Mouse (Mus musculus): ENCODE data around the gene Nrd1. TPM values are rescaled to one million over a fixed set of nuclear protein-coding genes. Genes with fewer than 3 reads are reported as not detected.

Gene Nrd1
- polyA plus RNA-seq, 1 experiment from 2014 or later = 71.8 TPM

GRCm38 (mm10) chr4:109064941-109065340, 64.5 kb downstream of the Nrd1 start:
- H3K27me3 ChIP-seq (ENCODE audit: control insufficient read depth, insufficient read depth, low read length) = no peaks in the 10 kb centered on the region
- DNase-seq = no peak
- no peak overlapping the region for H3K4me3 ChIP-seq (replicated peaks; ENCODE audit: low read depth, low read length)
- WGBS = 84% methylated on average over 6 of the region's 6 CpGs
- no peak overlapping the region for H3K4me2 ChIP-seq (ENCODE audit: low read length)
- peaks cover 85% of the 10 kb centered on the region for H3K36me3 ChIP-seq (ENCODE audit: control insufficient read depth, insufficient read depth, low read length)
- no peaks in the 10 kb centered on the region for H3K4me1 ChIP-seq (ENCODE audit: control insufficient read depth, insufficient read depth, low read length)
- no peak overlapping the region for H3K27ac ChIP-seq (replicated peaks; ENCODE audit: low read depth, low read length)
- H3K9ac ChIP-seq (replicated peaks; ENCODE audit: low read length) = no peak overlapping the region
- no peak for ATAC-seq (ENCODE audit: low FRiP score, low TSS enrichment)
- no peaks in the 10 kb centered on the region for H3K9me3 ChIP-seq (ENCODE audit: control insufficient read depth, low read length)

- H3K4me1 ChIP-seq (ENCODE audit: control insufficient read depth, insufficient read depth, low read length) = no peaks in the 10 kb centered on the region
- 93% methylated on average over 5 of the region's 5 CpGs for WGBS
These were observed 65.3 kb downstream of the Nrd1 start for GRCm38 (mm10) chr4:109065714-109066113.

GRCm38 (mm10) chr4:109072891-109073290, 72.4 kb downstream of the Nrd1 start:
- H3K9me3 ChIP-seq (ENCODE audit: control insufficient read depth, low read length) = no peaks in the 10 kb centered on the region
- H3K27me3 ChIP-seq (ENCODE audit: control insufficient read depth, insufficient read depth, low read length) = no peaks in the 10 kb centered on the region
- 89% methylated on average over 6 of the region's 6 CpGs for WGBS
- no peak overlapping the region for H3K27ac ChIP-seq (replicated peaks; ENCODE audit: low read depth, low read length)
- ATAC-seq (ENCODE audit: low FRiP score, low TSS enrichment) (no peak), DNase-seq (no peak)
- peaks cover 43% of the 10 kb centered on the region for H3K36me3 ChIP-seq (ENCODE audit: control insufficient read depth, insufficient read depth, low read length)
- H3K4me3 ChIP-seq (replicated peaks; ENCODE audit: low read depth, low read length) = no peak overlapping the region
- H3K9ac ChIP-seq (replicated peaks; ENCODE audit: low read length) = no peak overlapping the region
- no peak overlapping the region for H3K4me2 ChIP-seq (ENCODE audit: low read length)
- no peaks in the 10 kb centered on the region for H3K4me1 ChIP-seq (ENCODE audit: control insufficient read depth, insufficient read depth, low read length)

More at GRCm38 (mm10) chr4:109065714-109066113, 65.3 kb downstream of the Nrd1 start:
- no peak overlapping the region for H3K4me3 ChIP-seq (replicated peaks; ENCODE audit: low read depth, low read length)
- DNase-seq = no peak
- no peak overlapping the region for H3K4me2 ChIP-seq (ENCODE audit: low read length)
- H3K27ac ChIP-seq (replicated peaks; ENCODE audit: low read depth, low read length) = no peak overlapping the region
- no peak overlapping the region for H3K9ac ChIP-seq (replicated peaks; ENCODE audit: low read length)
- ATAC-seq (ENCODE audit: low FRiP score, low TSS enrichment) = no peak
- peaks cover 85% of the 10 kb centered on the region for H3K36me3 ChIP-seq (ENCODE audit: control insufficient read depth, insufficient read depth, low read length)
- no peaks in the 10 kb centered on the region for H3K27me3 ChIP-seq (ENCODE audit: control insufficient read depth, insufficient read depth, low read length)
- no peaks in the 10 kb centered on the region for H3K9me3 ChIP-seq (ENCODE audit: control insufficient read depth, low read length)

GRCm38 (mm10) chr4:109073296-109073695, 72.8 kb downstream of the Nrd1 start:
- Histone ChIP-seq H3K4me2 (ENCODE audit: low read length) (no peak overlapping the region), H3K9me3 (ENCODE audit: control insufficient read depth, low read length) (no peaks in the 10 kb centered on the region), H3K27me3 (ENCODE audit: control insufficient read depth, insufficient read depth, low read length) (no peaks in the 10 kb centered on the region), H3K27ac (replicated peaks; ENCODE audit: low read depth, low read length) (no peak overlapping the region), H3K4me3 (replicated peaks; ENCODE audit: low read depth, low read length) (no peak overlapping the region), H3K9ac (replicated peaks; ENCODE audit: low read length) (no peak overlapping the region), H3K36me3 (ENCODE audit: control insufficient read depth, insufficient read depth, low read length) (peaks cover 39% of the 10 kb centered on the region), H3K4me1 (ENCODE audit: control insufficient read depth, insufficient read depth, low read length) (no peaks in the 10 kb centered on the region)
- WGBS = 86% methylated on average over 3 of the region's 3 CpGs
- DNase-seq (no peak), ATAC-seq (ENCODE audit: low FRiP score, low TSS enrichment) (no peak)

GRCm38 (mm10) chr4:109078941-109079340, 78.5 kb downstream of the Nrd1 start:
- no peak overlapping the region for H3K9ac ChIP-seq (replicated peaks; ENCODE audit: low read length)

GRCm38 (mm10) chr4:109079676-109080075, 79.2 kb downstream of the Nrd1 start:
- DNase-seq (no peak), ATAC-seq (ENCODE audit: low FRiP score, low TSS enrichment) (no peak)
- Histone ChIP-seq H3K9me3 (ENCODE audit: control insufficient read depth, low read length) (no peaks in the 10 kb centered on the region), H3K4me3 (replicated peaks; ENCODE audit: low read depth, low read length) (no peak overlapping the region), H3K4me1 (ENCODE audit: control insufficient read depth, insufficient read depth, low read length) (no peaks in the 10 kb centered on the region), H3K9ac (replicated peaks; ENCODE audit: low read length) (no peak overlapping the region), H3K36me3 (ENCODE audit: control insufficient read depth, insufficient read depth, low read length) (peaks cover 28% of the 10 kb centered on the region; the same call in 1 of the 2 replicates), H3K27me3 (ENCODE audit: control insufficient read depth, insufficient read depth, low read length) (no peaks in the 10 kb centered on the region), H3K27ac (replicated peaks; ENCODE audit: low read depth, low read length) (no peak overlapping the region), H3K4me2 (ENCODE audit: low read length) (no peak overlapping the region)
- WGBS = 83% methylated on average over 3 of the region's 3 CpGs

More at GRCm38 (mm10) chr4:109078941-109079340, 78.5 kb downstream of the Nrd1 start:
- Histone ChIP-seq H3K4me2 (ENCODE audit: low read length) (no peak overlapping the region), H3K4me3 (replicated peaks; ENCODE audit: low read depth, low read length) (no peak overlapping the region), H3K4me1 (ENCODE audit: control insufficient read depth, insufficient read depth, low read length) (no peaks in the 10 kb centered on the region), H3K36me3 (ENCODE audit: control insufficient read depth, insufficient read depth, low read length) (peaks cover 23% of the 10 kb centered on the region; the same call in 1 of the 2 replicates), H3K27me3 (ENCODE audit: control insufficient read depth, insufficient read depth, low read length) (no peaks in the 10 kb centered on the region), H3K9me3 (ENCODE audit: control insufficient read depth, low read length) (no peaks in the 10 kb centered on the region), H3K27ac (replicated peaks; ENCODE audit: low read depth, low read length) (no peak overlapping the region)
- DNase-seq (no peak), ATAC-seq (ENCODE audit: low FRiP score, low TSS enrichment) (no peak)
- WGBS = 93% methylated on average over 7 of the region's 7 CpGs

- ATAC-seq (ENCODE audit: low FRiP score, low TSS enrichment) (no peak), DNase-seq (no peak)
- Histone ChIP-seq H3K27me3 (ENCODE audit: control insufficient read depth, insufficient read depth, low read length) (no peaks in the 10 kb centered on the region), H3K4me2 (ENCODE audit: low read length) (no peak overlapping the region), H3K4me3 (replicated peaks; ENCODE audit: low read depth, low read length) (no peak overlapping the region), H3K9ac (replicated peaks; ENCODE audit: low read length) (no peak overlapping the region), H3K9me3 (ENCODE audit: control insufficient read depth, low read length) (no peaks in the 10 kb centered on the region), H3K36me3 (ENCODE audit: control insufficient read depth, insufficient read depth, low read length) (peaks cover 30% of the 10 kb centered on the region; the same call in 1 of the 2 replicates), H3K27ac (replicated peaks; ENCODE audit: low read depth, low read length) (no peak overlapping the region), H3K4me1 (ENCODE audit: control insufficient read depth, insufficient read depth, low read length) (no peaks in the 10 kb centered on the region)
- 87% methylated on average over 5 of the region's 5 CpGs for WGBS
These were observed 79.7 kb downstream of the Nrd1 start for GRCm38 (mm10) chr4:109080118-109080517.

GRCm38 (mm10) chr4:109089171-109089570, 88.7 kb downstream of the Nrd1 start:
- Histone ChIP-seq H3K9ac (replicated peaks; ENCODE audit: low read length) (no peak overlapping the region), H3K27me3 (ENCODE audit: control insufficient read depth, insufficient read depth, low read length) (no peaks in the 10 kb centered on the region), H3K36me3 (ENCODE audit: control insufficient read depth, insufficient read depth, low read length) (0 out of 2 replicates have a peak, but pooled peaks cover 8% of the 10 kb centered on the region), H3K4me2 (ENCODE audit: low read length) (no peak overlapping the region), H3K4me3 (replicated peaks; ENCODE audit: low read depth, low read length) (no peak overlapping the region), H3K4me1 (ENCODE audit: control insufficient read depth, insufficient read depth, low read length) (no peaks in the 10 kb centered on the region), H3K27ac (replicated peaks; ENCODE audit: low read depth, low read length) (no peak overlapping the region), H3K9me3 (ENCODE audit: control insufficient read depth, low read length) (no peaks in the 10 kb centered on the region)
- ATAC-seq (ENCODE audit: low FRiP score, low TSS enrichment) (no peak), DNase-seq (no peak)
- 89% methylated on average over 5 of the region's 5 CpGs for WGBS

- no peak overlapping the region for H3K27ac ChIP-seq (replicated peaks; ENCODE audit: low read depth, low read length)
- no peaks in the 10 kb centered on the region for H3K27me3 ChIP-seq (ENCODE audit: control insufficient read depth, insufficient read depth, low read length)
- H3K9me3 ChIP-seq (ENCODE audit: control insufficient read depth, low read length) = no peaks in the 10 kb centered on the region
- no peaks in the 10 kb centered on the region for H3K4me1 ChIP-seq (ENCODE audit: control insufficient read depth, insufficient read depth, low read length)
- no peak overlapping the region for H3K4me3 ChIP-seq (replicated peaks; ENCODE audit: low read depth, low read length)
- H3K9ac ChIP-seq (replicated peaks; ENCODE audit: low read length) = no peak overlapping the region
- no peak overlapping the region for H3K4me2 ChIP-seq (ENCODE audit: low read length)
- no peak for DNase-seq
- WGBS = 86% methylated on average over 6 of the region's 6 CpGs
- ATAC-seq (ENCODE audit: low FRiP score, low TSS enrichment) = no peak
- H3K36me3 ChIP-seq (ENCODE audit: control insufficient read depth, insufficient read depth, low read length) = 0 out of 2 replicates have a peak, but pooled peaks cover 4% of the 10 kb centered on the region
These were observed 89.5 kb downstream of the Nrd1 start for GRCm38 (mm10) chr4:109089999-109090398.
